Mouse (Mus musculus): Measurements from ENCODE around the gene Rbm33.

The Rbm33 gene

DNA sequence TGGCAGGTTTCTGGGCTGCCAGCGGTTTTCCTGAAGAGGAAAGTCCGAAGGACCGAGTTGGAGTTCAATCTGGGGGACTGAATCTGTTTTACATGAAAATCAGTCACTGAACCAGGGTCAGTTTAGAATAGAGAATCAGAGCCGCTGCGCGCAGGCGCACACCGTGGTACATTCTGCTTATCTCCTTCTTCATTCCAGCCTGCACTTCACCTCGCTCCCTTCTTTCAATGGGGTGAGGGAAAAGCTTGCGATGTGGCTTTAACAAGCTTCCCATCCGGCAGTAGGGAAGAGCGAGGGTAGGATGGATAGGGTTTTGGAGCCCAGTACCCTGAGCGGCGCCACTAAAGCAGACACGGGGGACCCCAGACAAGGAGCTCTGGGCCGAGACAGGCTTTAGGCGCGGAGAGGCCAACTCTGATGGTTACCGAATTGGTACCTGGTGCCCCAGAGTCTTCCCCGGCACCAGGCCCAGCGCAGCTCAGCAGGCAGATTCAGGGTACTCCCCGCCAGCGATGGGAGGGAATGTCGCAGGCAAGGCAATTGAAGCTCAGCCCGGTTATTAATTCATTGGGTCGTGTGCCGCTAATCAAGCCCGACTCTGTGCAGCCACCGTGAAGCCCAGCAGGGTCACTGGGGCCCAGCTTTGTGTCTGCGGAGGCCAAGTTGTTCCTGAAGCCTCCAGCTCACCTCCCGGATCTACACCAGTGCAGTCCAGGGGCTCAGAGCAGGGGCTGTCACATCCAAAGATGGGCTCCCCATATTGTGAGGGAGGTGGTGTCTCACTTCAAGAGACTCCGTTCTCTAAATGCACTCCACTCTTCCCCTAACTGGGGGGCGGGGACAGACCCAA lies 146.0 kb downstream of the Rbm33 start:
- peak; percentile 25 for DNase-seq (ENCODE audit: low read depth, low spot score)

DNA sequence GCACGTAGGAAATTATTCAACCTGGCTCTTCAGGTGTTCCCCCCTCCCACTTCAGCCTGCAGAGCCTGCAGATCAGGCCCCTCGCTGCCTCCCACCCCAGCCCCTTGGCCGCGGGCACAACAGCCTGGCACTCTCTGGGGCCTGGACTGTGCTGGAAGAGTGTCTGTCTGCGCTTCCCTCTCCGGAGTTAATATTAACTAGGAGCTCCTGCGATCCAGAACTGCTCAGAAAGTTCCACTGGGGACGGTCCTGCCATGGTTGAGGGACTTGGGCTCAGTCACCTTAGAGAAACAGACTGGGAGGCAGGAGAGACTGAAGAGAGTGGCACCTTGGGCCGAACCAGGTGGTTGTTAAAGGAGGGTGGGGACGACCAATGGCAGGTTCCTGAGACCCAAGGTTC lies 146.7 kb downstream of the Rbm33 start:
- no peak for DNase-seq (ENCODE audit: low read depth, low spot score)

DNA sequence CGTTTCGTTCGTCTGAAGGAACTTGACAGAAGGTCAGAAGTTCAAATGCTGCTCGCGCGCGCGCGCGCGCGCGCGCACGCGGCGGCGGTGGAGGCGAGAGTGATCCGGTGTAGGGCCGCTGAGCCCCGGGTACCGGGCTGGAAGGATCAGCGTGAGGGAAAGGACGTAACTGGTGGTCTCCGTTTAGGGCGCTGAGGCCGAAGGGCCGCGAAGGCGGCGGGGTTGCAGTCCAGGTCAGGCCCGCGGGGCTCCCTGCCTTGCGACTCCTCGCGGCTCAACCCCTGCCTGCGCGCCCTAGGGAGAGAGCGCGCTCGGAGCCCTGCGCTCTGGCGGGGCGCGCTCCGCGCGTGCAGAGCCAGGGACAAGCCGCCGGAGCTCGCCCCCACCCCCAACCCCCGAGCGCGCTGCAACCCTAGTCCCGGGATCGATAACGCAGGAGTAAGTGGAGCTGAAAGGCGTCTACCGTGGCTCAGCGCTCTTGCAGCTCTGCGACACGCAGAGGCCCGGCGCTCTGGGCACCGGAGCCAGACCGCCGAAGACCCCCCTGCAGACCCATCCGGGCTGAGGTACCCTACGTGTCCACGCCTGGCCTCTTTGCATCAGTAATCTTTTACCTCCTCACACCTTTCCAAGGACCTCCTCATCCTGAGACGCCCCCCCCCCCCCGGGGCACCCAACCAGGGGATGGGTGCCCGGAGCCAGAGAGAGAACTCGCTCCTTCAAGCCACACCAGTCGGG lies 147.6 kb downstream of the Rbm33 start:
- DNase-seq (ENCODE audit: low read depth, low spot score): peak; percentile 83

GRCm38 (mm10) chr5:28465099-28465406 lies 148.1 kb downstream of the Rbm33 start:
- DNase-seq (ENCODE audit: low read depth, low spot score): peak; percentile 73

DNA sequence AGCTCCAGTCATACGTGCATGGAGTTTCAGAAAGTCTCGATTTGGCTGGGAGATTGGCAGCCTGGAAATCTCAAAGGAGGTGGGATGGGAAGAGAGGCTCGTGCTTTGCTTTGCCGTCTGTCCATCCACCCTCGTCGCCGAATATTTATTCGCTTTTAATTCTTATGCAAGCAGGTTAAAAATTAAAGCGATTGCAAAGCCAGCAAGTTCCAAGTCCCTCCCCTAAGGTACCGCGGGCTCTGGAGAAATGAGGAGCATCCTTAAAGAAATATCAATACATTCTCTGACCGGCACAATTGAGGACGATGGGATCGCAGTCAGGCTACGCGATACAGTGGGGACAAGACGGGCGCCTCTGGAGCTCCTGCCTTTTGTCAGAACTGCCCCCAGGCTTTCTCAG lies 148.6 kb downstream of the Rbm33 start:
- peak; percentile 26 for DNase-seq (ENCODE audit: low read depth, low spot score)

GRCm38 (mm10) chr5:28466351-28466750 lies 149.4 kb downstream of the Rbm33 start:
- peak; percentile 9 for DNase-seq (ENCODE audit: low read depth, low spot score)

- DNase-seq (ENCODE audit: low read depth, low spot score): peak; percentile 54
These were observed 149.9 kb downstream of the Rbm33 start, which contains the start of gene Shh for GRCm38 (mm10) chr5:28466760-28467306. Gene Shh (minus strand): TSS chr5:28467256.
